Mouse (Mus musculus): ENCODE data around the gene Acap1. TPM values are rescaled to one million over a fixed set of nuclear protein-coding genes. Genes with fewer than 3 reads are reported as not detected.
A peak's percentile ranks its signal among the peaks of the same experiment; 100 is the strongest.
"Not testable (repeated sequence)": the region's sequence is repeated elsewhere in the genome, so short reads cannot be mapped to it uniquely, and the experiment has no call there.

Gene Acap1
- total RNA-seq (2021): 0.30 TPM in 1 of 2 replicates, not detected in the other
- long read RNA-seq, partial matches to known transcripts: 1 of 4 reads
- long read RNA-seq, other reads (novel, unspliced or antisense): 2 of 4 reads

DNA sequence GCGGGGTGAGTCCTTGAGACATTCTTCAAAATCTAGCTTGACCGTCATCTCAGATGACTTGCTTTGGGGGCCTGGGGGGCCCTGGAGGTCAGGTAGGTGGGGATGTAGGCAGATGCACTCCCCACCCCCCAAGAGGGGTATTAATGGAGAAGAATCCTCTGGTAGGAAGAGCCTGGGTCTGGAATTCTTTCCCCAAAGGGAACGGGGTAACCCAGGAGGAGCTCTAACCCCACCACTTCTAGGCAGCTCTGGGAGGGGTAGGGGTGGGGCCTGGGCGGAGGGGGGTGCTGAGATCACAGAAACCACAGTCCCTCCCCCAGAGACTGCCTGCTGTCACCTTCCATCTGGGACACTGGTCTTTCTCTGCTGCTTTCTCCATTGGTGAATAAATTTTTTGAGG is at the start of gene Acap1:
TSS of gene Acap1 (minus strand) at position 249 of the 400 bp plus-strand sequence.
- DNase-seq: no peak

- no peak for DNase-seq
Measured at GRCm38 (mm10) chr11:69940962-69941361, 45.6 kb upstream of the Acap1 start.

DNA sequence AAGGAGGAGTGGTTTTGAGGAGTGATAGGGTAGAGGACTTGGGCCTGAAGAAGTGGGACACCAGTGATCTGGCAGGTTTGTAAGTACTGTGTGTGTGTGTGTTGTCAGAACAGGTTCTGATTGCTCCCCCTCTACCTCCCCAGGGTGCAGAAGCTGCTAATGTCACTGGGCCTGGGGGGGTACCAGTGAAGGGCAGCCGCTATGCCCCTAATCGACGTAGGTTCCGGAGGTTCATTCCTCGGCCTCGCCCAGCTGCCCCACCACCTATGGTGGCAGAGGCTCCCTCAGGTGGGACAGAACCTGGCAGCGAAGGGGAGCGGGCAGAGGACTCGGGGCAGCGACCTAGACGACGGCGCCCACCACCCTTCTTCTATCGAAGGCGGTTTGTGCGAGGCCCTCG is 44.4 kb upstream of the Acap1 start:
- no peak for DNase-seq

DNA sequence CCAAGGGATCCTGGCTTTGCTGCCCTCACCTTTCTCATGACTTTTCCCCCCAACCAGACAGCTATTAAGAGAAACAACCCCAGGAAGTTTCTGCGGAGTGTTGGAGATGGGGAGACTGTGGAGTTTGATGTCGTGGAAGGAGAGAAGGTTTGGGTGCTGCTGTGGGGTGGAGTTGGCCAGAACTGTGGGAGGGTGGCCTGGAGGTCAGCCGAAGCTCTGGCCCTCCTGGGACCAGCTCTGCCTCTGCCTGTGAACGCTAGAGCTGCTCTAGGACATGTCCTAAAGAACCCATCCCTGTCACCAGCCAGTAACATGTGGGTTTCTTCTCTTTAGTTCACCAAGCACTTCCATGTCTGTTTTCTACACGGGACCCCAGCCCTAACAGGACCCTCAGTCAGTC is 43.8 kb upstream of the Acap1 start:
- DNase-seq: no peak

DNA sequence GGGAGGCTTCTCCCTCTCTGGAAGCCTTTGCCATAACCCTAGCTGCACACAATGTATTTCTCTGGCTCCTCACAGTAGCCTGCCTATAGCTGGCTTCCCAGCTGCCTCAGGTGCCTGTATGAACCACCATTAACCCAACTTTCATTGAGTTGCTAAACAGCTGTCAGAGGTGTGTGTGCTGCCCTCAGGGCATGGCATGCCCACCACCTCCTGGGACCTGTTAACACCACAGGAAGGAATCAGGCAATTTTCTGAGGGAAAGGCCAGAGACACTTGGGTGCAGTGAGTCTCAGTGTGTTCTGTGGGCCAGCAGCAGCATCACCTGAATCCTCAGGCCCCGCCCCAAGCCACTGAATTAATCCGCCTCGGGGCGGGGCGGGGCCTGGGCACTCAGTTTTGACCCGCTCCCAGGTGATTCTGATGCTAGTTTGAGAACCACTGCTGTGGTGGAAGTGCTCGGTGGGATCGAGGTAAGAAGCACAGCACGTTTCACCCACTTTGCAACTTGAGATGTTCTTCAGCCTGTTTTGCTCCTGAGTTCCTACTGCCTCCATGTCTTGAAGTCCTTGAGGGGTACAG is 43.2 kb upstream of the Acap1 start:
- no peak for DNase-seq

GRCm38 (mm10) chr11:69937834-69938233 is 42.5 kb upstream of the Acap1 start:
- no peak for DNase-seq

GRCm38 (mm10) chr11:69937385-69937784 is 42.0 kb upstream of the Acap1 start:
- peak; percentile 53 for DNase-seq

- no peak for DNase-seq
Measured at GRCm38 (mm10) chr11:69936714-69937347, 41.5 kb upstream of the Acap1 start.

GRCm38 (mm10) chr11:69936156-69936555 is 40.8 kb upstream of the Acap1 start:
- no peak for DNase-seq

DNA sequence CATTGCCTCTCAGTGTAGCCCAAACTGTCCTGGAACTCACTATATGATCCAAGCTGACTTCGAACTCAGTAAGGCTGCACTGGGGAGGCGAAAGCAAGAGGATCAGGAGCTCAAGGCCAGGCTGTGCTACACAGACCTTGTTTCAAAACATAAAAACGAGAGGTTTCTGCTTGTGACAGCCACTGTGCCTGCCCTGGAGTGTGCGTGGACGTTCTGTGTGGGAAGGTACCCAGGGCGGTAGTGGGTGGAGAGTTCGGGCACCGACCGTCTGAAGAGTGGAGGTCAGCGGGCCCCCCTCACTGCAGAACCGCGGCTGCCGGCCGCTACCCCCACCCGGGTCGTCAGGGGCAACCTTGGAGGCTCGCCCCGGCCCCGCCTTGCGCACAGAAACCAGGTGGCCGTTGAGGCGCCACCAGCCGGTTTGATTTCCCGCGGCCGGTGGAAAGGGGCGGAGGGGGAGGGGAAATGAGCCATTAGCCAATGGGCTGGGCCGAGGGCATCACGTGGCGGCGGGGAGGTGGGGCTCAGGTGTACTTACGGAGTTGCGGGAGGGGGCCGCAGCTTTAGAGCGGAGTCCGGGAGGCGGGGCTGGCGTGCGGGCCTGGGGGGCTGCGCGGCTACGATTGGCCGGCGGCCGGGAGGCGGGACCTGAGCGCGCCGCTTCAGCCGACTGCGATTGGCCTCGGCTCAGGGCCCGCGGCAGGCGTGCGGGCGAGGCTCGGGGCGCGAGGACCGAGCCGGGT is 40.0 kb upstream of the Acap1 start, which contains the start of gene Ybx2:
TSS of gene Ybx2 (plus strand) at position 660 of the 743 bp plus-strand sequence.
- DNase-seq: peak; percentile 91

DNA sequence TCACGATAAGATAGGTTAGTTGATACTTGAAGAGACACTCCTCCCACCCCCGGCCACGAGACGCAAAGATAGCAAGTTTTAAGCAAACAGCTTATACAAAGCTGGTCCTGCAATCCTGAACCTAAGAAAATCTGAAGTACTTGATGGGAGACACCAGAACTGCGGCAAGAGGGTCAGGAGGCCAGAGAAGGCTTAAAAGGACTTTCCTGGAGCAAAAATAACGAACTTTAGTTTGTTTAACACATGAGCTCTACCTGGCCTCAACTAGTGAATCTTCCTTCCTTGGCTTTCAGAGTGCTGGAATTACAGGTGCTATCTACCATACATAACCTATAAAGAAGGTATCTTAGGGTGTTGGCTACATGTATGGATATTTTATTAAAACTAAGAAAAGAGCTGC is 39.3 kb upstream of the Acap1 start:
- DNase-seq: no peak

DNA sequence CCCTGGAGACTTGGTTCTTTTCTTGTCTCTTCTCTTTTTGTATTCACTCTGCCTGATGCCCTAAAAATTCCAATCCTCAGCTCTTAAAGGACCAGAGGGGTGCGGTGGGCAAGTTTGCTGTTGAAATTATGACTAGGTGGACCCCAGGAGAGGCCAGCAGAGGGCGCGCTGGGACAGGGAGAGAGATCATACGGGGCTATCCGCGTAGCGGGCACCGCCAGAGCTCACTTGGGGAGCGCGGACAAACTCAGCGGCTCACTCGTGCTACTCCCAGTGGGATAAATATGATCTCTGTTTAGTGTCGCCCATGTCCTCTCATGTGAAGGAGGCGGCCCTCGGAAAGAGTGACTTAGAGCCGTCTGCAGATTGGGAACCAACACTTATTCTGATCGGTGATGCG is 38.8 kb upstream of the Acap1 start:
- peak; percentile 97 for DNase-seq

- no peak for DNase-seq
Measured at GRCm38 (mm10) chr11:69933066-69933465, 37.7 kb upstream of the Acap1 start.

- DNase-seq: no peak
Measured at GRCm38 (mm10) chr11:69932254-69932653, 36.9 kb upstream of the Acap1 start.

- no peak for DNase-seq
Measured at GRCm38 (mm10) chr11:69931769-69932168, 36.4 kb upstream of the Acap1 start.

DNA sequence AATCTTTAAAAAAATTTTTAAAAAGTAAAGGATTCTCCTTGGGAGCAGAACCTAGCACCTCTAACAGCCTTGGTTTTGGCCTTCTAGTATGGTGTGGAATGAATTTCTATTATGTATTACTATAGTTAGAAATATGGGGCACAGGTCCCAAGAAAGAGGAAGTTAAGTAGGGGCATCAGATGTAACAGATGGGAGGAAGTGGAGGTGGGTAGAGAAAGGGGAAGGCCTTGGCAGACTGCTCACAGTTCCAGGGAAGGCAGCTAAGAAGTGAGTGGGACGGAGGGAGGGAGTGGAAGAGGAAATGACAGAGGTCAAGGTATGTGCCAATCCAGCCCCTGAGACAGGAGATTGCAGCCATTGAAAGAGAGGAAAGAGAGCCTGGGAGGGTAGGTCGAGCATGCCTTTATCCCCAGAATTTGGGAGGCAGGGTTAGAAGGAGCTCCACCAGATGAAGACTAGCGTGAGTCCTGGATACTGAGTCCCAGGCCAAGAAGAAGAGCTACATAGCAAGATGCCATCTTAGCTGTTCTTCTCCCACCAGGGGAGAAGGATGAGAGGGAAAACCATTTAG is 35.7 kb upstream of the Acap1 start:
- no peak for DNase-seq

DNA sequence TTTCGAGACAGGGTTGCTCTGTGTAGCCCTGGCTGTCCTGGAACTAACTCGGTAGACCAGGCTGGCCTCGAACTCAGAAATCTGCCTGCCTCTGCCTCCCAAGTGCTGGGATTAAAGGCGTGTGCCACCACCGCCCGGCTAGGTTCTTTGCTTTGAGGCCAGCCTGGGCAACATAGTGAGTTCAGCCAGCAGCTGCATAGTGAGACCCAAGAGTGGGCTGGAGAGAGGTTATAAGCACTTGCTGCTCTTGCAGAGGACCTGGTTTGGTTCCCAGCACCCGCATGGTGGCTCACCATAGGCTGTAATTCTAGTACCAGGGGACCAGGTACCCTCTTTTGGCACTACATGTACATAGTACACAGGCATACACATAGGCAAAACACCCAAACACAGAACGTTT is 34.8 kb upstream of the Acap1 start:
- not testable (repeated sequence) for DNase-seq

DNA sequence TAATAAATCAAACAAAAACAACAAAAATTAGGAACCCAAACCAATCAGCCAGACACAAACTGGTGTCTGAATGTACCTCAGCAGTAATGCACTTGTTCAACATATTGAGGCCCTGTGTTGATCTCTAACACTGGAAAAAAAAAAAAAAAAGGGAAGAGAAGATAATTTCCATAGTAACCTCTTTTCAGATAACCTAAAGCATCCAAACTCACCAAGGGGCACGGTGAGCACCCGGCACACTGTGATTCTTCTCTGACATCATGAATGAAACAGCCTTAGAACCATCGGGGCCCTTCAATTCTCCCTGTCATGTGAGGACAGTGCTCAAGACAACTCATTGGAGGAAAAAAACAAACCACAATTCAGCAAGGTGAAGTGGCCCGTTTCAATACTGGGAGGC is 34.4 kb upstream of the Acap1 start:
- no peak for DNase-seq

DNA sequence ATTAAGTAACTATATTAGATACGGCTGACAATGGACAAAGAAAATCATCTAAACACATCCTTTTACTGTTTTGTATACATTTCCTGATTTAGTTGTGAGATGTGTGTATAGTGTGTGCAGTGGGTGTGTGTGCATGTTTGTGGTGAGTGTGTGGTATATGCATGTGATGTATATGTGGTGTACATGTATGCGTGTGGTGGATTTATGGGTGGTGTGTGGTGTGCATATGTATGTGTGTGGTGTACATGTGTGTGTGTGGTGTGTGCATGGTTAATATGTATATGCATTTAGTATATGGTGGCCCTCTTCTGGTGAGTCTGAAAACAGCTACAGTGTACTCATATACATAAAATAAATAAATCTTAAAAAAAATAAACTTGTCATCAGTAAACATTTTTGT is 32.2 kb upstream of the Acap1 start:
- no peak for DNase-seq

GRCm38 (mm10) chr11:69922796-69923195 is 27.5 kb upstream of the Acap1 start:
- DNase-seq: no peak

DNA sequence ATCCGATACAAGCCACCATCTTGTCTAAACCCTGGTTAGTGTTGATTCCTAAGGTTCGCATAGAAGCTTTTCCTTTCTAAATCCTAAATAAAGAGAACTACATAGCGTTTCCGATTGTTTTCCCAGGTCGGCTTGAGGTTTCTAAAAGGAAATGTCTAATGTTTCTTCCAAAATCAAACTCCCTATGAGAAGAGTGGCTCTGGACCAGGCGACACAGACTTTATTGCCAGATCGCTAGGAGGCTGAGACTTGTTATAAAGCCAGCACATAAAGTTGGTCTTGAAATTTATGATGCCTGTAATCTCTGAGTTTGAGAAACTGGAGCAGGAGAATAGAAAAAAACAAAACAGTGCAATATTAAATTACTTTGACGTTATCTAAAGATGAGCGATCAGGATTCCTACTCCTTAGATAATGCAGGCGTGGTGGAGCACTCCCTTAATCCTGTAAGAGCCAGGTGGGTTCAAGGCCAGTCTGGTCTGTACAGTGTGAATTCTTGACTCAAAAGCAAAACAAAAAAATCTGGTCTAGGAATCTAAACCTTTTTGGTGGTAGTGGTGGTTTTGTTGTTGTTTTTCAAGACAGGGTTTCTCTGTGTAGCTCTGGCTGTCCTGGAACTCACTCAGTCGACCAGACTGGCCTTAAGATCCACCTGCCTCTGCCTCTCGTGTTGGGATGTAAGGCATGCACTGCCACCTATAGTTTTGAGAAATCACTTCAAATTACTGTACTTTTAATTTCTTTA is 26.8 kb upstream of the Acap1 start:
- DNase-seq: no peak

Data from adrenal gland, postnatal 25 days (tissue).